Mouse (Mus musculus) heart, adult 2 months (tissue): ENCODE measurements at regions not wholly inside any gene's neighbourhood (a gene's known extent, or its start where the extent isn't known, plus 50 kb on each side); places are given as distances from the start of the nearest gene placed in this dataset.

Experiments
- CTCF ChIP-seq: fragments of 200-600 bp; IDR thresholded peaks from 2 replicates; pipeline ENCODE4 v1.8.1; 2022; ENCODE audit warnings: antibody characterized with exemption, mild to moderate bottlenecking, moderate library complexity
- POLR2A ChIP-seq: fragments of 200-500 bp; IDR thresholded peaks from 2 replicates; pipeline ENCODE4 v1.6.1; 2011; ENCODE audit warnings: mild to moderate bottlenecking, low read depth, low read length, control low read depth; ENCODE audit not compliant: insufficient read depth

- TF ChIP-seq POLR2A (no peak), CTCF (no peak)
These were observed 335.3 kb downstream of the Fat4 start for GRCm38 (mm10) chr3:39222059-39222458.
